Mouse (Mus musculus) neural tube, embryonic 12.5 days (tissue): ENCODE data around the gene Bmp6. TPM values are rescaled to one million over a fixed set of nuclear protein-coding genes. Genes with fewer than 3 reads are reported as not detected.

Experiments used
- ATAC-seq: fragments of 200-750 bp; cut with Nextera tagmentation; 2 replicates; pipeline ENCODE4 v1.8.0; 2017; ENCODE audit warnings: low read depth, mild to moderate bottlenecking, moderate TSS enrichment, moderate library complexity; ENCODE audit not compliant: low FRiP score
- H3K27ac ChIP-seq: fragments of 300-500 bp; sonication (generic); 2 replicates; pipeline ENCODE4 v1.5.1; 2016
- H3K27me3 ChIP-seq: fragments of 300-500 bp; sonication (generic); replicated peaks from 2 replicates; pipeline ENCODE4 v1.6.1; 2016; ENCODE audit warnings: mild to moderate bottlenecking
- H3K36me3 ChIP-seq: fragments of 300-500 bp; sonication (generic); 2 replicates; pipeline ENCODE4 v1.6.1; 2016; ENCODE audit warnings: mild to moderate bottlenecking
- H3K4me1 ChIP-seq: fragments of 300-500 bp; sonication (generic); 2 replicates; pipeline ENCODE4 v1.6.1; 2016
- H3K4me2 ChIP-seq: fragments of 300-500 bp; sonication (generic); replicated peaks from 2 replicates; pipeline ENCODE4 v1.6.1; 2016; ENCODE audit warnings: mild to moderate bottlenecking
- H3K4me3 ChIP-seq: fragments of 300-500 bp; sonication (generic); 2 replicates; pipeline ENCODE4 v1.5.1; 2016
- H3K9ac ChIP-seq: fragments of 300-500 bp; sonication (generic); 2 replicates; pipeline ENCODE4 v1.6.1; 2016; ENCODE audit warnings: mild to moderate bottlenecking
- H3K9me3 ChIP-seq: fragments of 300-500 bp; sonication (generic); 2 replicates; pipeline ENCODE4 v1.6.1; 2016; ENCODE audit warnings: mild to moderate bottlenecking
- WGBS: fragments of 180-500 bp; shearing (Covaris S2); methylation state at CpG from one replicate; pipeline ENCODE4 v1.1.7; 2016; 5-methylcytosine and 5-hydroxymethylcytosine counted together
- polyA plus RNA-seq: library from polyadenylated mRNA; unstranded; fragments of >200 nt; fragmentation: Nextera tagmentation; extraction: Ambion mirVana; gene quantifications from 2 replicates; pipeline ENCODE4 v1.2.1, GENCODE M21; 2016

The Bmp6 gene
- polyA plus RNA-seq, result 2.1 and 2.6 TPM in 2 replicates

GRCm38 (mm10) chr13:38344713-38345430 lies at the start of gene Bmp6:
TSS of gene Bmp6 (plus strand) at chr13:38345107.
- H3K4me1 ChIP-seq, result peaks cover 27% of the 10 kb centered on the region
- peak within 1 kb of the TSS; percentile 39 for H3K4me3 ChIP-seq
- peak; percentile 86 for ATAC-seq
- 3% methylated on average over 54 of the region's 54 CpGs for WGBS
- H3K36me3 ChIP-seq, result no peaks in the 10 kb centered on the region
- H3K27me3 ChIP-seq, result peaks cover 47% of the 10 kb centered on the region
- peak within 1 kb of the TSS; percentile 82 for H3K4me2 ChIP-seq
- H3K9ac ChIP-seq, result peak within 1 kb of the TSS; percentile 47
- H3K9me3 ChIP-seq, result no peaks in the 10 kb centered on the region
- H3K27ac ChIP-seq, result no peak within 1 kb of the TSS

GRCm38 (mm10) chr13:38296166-38296565 lies 48.7 kb upstream of the Bmp6 start:
- H3K4me1 ChIP-seq, result no peaks in the 10 kb centered on the region
- H3K9ac ChIP-seq, result 0 out of 2 replicates have a peak overlapping the region, but pooled peaks have one; percentile 2
- H3K27ac ChIP-seq, result no peak overlapping the region
- no peaks in the 10 kb centered on the region for H3K9me3 ChIP-seq
- 39% methylated on average over 8 of the region's 8 CpGs for WGBS
- H3K4me3 ChIP-seq, result no peak overlapping the region
- H3K36me3 ChIP-seq, result no peaks in the 10 kb centered on the region
- no peaks in the 10 kb centered on the region for H3K27me3 ChIP-seq
- H3K4me2 ChIP-seq, result no peak overlapping the region
- 0 out of 2 replicates have a peak, but pooled peaks have one; percentile 37 for ATAC-seq

GRCm38 (mm10) chr13:38296601-38297000 lies 48.3 kb upstream of the Bmp6 start:
- no peaks in the 10 kb centered on the region for H3K4me1 ChIP-seq
- no peak overlapping the region for H3K4me3 ChIP-seq
- no peak for ATAC-seq
- no peak overlapping the region for H3K27ac ChIP-seq
- WGBS, result 59% methylated on average over 8 of the region's 8 CpGs
- no peaks in the 10 kb centered on the region for H3K27me3 ChIP-seq
- no peak overlapping the region for H3K4me2 ChIP-seq
- 0 out of 2 replicates have a peak overlapping the region, but pooled peaks have one; percentile 2 for H3K9ac ChIP-seq
- no peaks in the 10 kb centered on the region for H3K36me3 ChIP-seq
- H3K9me3 ChIP-seq, result no peaks in the 10 kb centered on the region

- no peak overlapping the region for H3K4me2 ChIP-seq
- no peaks in the 10 kb centered on the region for H3K4me1 ChIP-seq
- no peaks in the 10 kb centered on the region for H3K27me3 ChIP-seq
- H3K27ac ChIP-seq, result no peak overlapping the region
- H3K4me3 ChIP-seq, result no peak overlapping the region
- no peaks in the 10 kb centered on the region for H3K36me3 ChIP-seq
- no peak overlapping the region for H3K9ac ChIP-seq
- ATAC-seq, result no peak
- no peaks in the 10 kb centered on the region for H3K9me3 ChIP-seq
- WGBS, result 93% methylated on average over 3 of the region's 3 CpGs
These were observed 33.8 kb upstream of the Bmp6 start for GRCm38 (mm10) chr13:38311125-38311524.

- H3K36me3 ChIP-seq, result no peaks in the 10 kb centered on the region
- 81% methylated on average over 12 of the region's 12 CpGs for WGBS
- H3K27ac ChIP-seq, result no peak overlapping the region
- no peaks in the 10 kb centered on the region for H3K27me3 ChIP-seq
- no peak overlapping the region for H3K9ac ChIP-seq
- no peak overlapping the region for H3K4me2 ChIP-seq
- H3K9me3 ChIP-seq, result no peaks in the 10 kb centered on the region
- H3K4me1 ChIP-seq, result no peaks in the 10 kb centered on the region
- ATAC-seq, result no peak
- no peak overlapping the region for H3K4me3 ChIP-seq
These were observed 32.4 kb upstream of the Bmp6 start for GRCm38 (mm10) chr13:38312357-38313040.

- 78% methylated on average over 7 of the region's 7 CpGs for WGBS
- H3K27me3 ChIP-seq, result no peaks in the 10 kb centered on the region
- H3K27ac ChIP-seq, result no peak overlapping the region
- H3K9ac ChIP-seq, result no peak overlapping the region
- H3K4me1 ChIP-seq, result no peaks in the 10 kb centered on the region
- no peaks in the 10 kb centered on the region for H3K9me3 ChIP-seq
- H3K4me2 ChIP-seq, result no peak overlapping the region
- ATAC-seq, result no peak
- no peaks in the 10 kb centered on the region for H3K36me3 ChIP-seq
- no peak overlapping the region for H3K4me3 ChIP-seq
These were observed 30.3 kb upstream of the Bmp6 start for GRCm38 (mm10) chr13:38314590-38314989.

GRCm38 (mm10) chr13:38318418-38318817 lies 26.5 kb upstream of the Bmp6 start:
- 91% methylated on average over 1 of the region's 1 CpGs for WGBS
- no peak overlapping the region for H3K4me2 ChIP-seq
- no peak overlapping the region for H3K4me3 ChIP-seq
- H3K27me3 ChIP-seq, result no peaks in the 10 kb centered on the region
- H3K27ac ChIP-seq, result no peak overlapping the region
- no peaks in the 10 kb centered on the region for H3K9me3 ChIP-seq
- H3K4me1 ChIP-seq, result no peaks in the 10 kb centered on the region
- no peak overlapping the region for H3K9ac ChIP-seq
- no peak for ATAC-seq
- H3K36me3 ChIP-seq, result no peaks in the 10 kb centered on the region

GRCm38 (mm10) chr13:38320354-38320753 lies 24.6 kb upstream of the Bmp6 start:
- no peak overlapping the region for H3K4me3 ChIP-seq
- H3K27ac ChIP-seq, result no peak overlapping the region
- H3K4me2 ChIP-seq, result no peak overlapping the region
- no peaks in the 10 kb centered on the region for H3K36me3 ChIP-seq
- H3K9me3 ChIP-seq, result no peaks in the 10 kb centered on the region
- H3K9ac ChIP-seq, result no peak overlapping the region
- H3K4me1 ChIP-seq, result no peaks in the 10 kb centered on the region
- no peaks in the 10 kb centered on the region for H3K27me3 ChIP-seq
- 76% methylated on average over 10 of the region's 10 CpGs for WGBS
- no peak for ATAC-seq

GRCm38 (mm10) chr13:38324452-38324851 lies 20.5 kb upstream of the Bmp6 start:
- H3K4me2 ChIP-seq, result no peak overlapping the region
- no peak for ATAC-seq
- WGBS, result 83% methylated on average over 10 of the region's 10 CpGs

GRCm38 (mm10) chr13:38327377-38327776 lies 17.5 kb upstream of the Bmp6 start:
- no peaks in the 10 kb centered on the region for H3K4me1 ChIP-seq
- 65% methylated on average over 2 of the region's 2 CpGs for WGBS
- H3K36me3 ChIP-seq, result no peaks in the 10 kb centered on the region
- no peak overlapping the region for H3K9ac ChIP-seq
- H3K4me2 ChIP-seq, result no peak overlapping the region
- no peak for ATAC-seq
- H3K9me3 ChIP-seq, result no peaks in the 10 kb centered on the region
- H3K27ac ChIP-seq, result no peak overlapping the region
- no peak overlapping the region for H3K4me3 ChIP-seq
- no peaks in the 10 kb centered on the region for H3K27me3 ChIP-seq

More at GRCm38 (mm10) chr13:38324452-38324851, 20.5 kb upstream of the Bmp6 start:
- H3K27me3 ChIP-seq, result no peaks in the 10 kb centered on the region
- H3K36me3 ChIP-seq, result no peaks in the 10 kb centered on the region
- no peak overlapping the region for H3K9ac ChIP-seq
- no peaks in the 10 kb centered on the region for H3K4me1 ChIP-seq
- no peaks in the 10 kb centered on the region for H3K9me3 ChIP-seq
- no peak overlapping the region for H3K4me3 ChIP-seq
- H3K27ac ChIP-seq, result no peak overlapping the region

- Histone ChIP-seq H3K4me3 (no peak overlapping the region), H3K9ac (no peak overlapping the region), H3K9me3 (peaks cover 7% of the 10 kb centered on the region; the same call in 1 of the 2 replicates), H3K27me3 (no peaks in the 10 kb centered on the region), H3K27ac (no peak overlapping the region), H3K4me2 (no peak overlapping the region), H3K4me1 (no peaks in the 10 kb centered on the region), H3K36me3 (no peaks in the 10 kb centered on the region)
- 89% methylated on average over 5 of the region's 5 CpGs for WGBS
- no peak for ATAC-seq
These were observed 11.4 kb upstream of the Bmp6 start for GRCm38 (mm10) chr13:38333496-38333895.

- 32% methylated on average over 7 of the region's 7 CpGs for WGBS
These were observed 2.3 kb upstream of the Bmp6 start for GRCm38 (mm10) chr13:38342598-38342997.

More at GRCm38 (mm10) chr13:38342598-38342997, 2.3 kb upstream of the Bmp6 start:
- Histone ChIP-seq H3K27ac (no peak overlapping the region), H3K36me3 (no peaks in the 10 kb centered on the region), H3K9ac (no peak overlapping the region), H3K4me3 (no peak overlapping the region), H3K27me3 (peaks cover 41% of the 10 kb centered on the region), H3K9me3 (peaks cover 7% of the 10 kb centered on the region; the same call in 1 of the 2 replicates), H3K4me1 (peaks cover 26% of the 10 kb centered on the region), H3K4me2 (no peak overlapping the region)
- ATAC-seq, result no peak
